Mouse (Mus musculus): ENCODE data around the gene Vstm2b.

DNA sequence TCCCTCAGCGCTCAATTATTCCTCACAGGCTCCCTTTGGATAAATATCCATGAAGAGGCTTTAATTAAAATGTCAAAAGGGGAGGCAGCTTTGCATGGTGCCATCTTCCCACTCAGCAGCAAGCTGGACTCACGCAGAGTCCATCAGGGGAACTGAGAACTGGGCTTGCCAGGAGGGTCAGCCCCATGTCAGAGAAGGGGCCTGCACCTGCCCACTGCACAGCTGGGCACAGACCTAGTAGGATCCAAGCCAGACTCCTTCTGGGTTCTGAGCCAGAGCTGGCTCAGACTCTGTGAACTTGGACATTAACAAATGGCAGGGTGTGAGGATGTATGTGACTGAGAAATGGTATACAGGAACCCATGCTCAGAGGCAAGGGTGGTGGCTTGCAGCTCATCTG, 22.0 kb downstream of the Vstm2b start:
- TF ChIP-seq MYOG (IDR thresholded peaks at IDR 0.05; ENCODE audit: control insufficient read depth in 1 of 3, insufficient read depth in 1 of 3, insufficient read length in 2 of 3, low read depth in 2 of 3) (no peak), TCF12 (IDR thresholded peaks at IDR 0.05; ENCODE audit: insufficient read depth, poor library complexity, severe bottlenecking) (no peak), POLR2A (IDR thresholded peaks at IDR 0.05; ENCODE audit: insufficient read length, low read depth) (no peak), USF1 (IDR thresholded peaks at IDR 0.05; ENCODE audit: low read depth) (no peak), POLR2AphosphoS2 (IDR thresholded peaks at IDR 0.05; ENCODE audit: insufficient read length, low read depth) (no peak), CEBPB (IDR thresholded peaks at IDR 0.05; ENCODE audit: insufficient read depth, poor library complexity, severe bottlenecking) (no peak), MAX (IDR thresholded peaks at IDR 0.05; ENCODE audit: low read depth) (no peak), E2F4 (IDR thresholded peaks at IDR 0.05; ENCODE audit: insufficient read depth) (no peak), REST (IDR thresholded peaks at IDR 0.05; ENCODE audit: insufficient read depth, insufficient read length) (no peak), MYOD1 (IDR thresholded peaks at IDR 0.05; ENCODE audit: control insufficient read depth in 1 of 3, insufficient read length in 2 of 3, low read depth in 2 of 3) (no peak)
